Mouse (Mus musculus): ENCODE results near the gene Tnrc6b. TPM values are rescaled to one million over a fixed set of nuclear protein-coding genes. Genes with fewer than 3 reads are reported as not detected.

Tnrc6b gene
- total RNA-seq, 2 experiments from 2014 or later = 97.8 to 105 TPM

- no peak for DNase-seq
Observed at GRCm38 (mm10) chr15:80741836-80742235, 30.7 kb downstream of the Tnrc6b start.

GRCm38 (mm10) chr15:80742991-80743474 is 31.9 kb downstream of the Tnrc6b start:
- DNase-seq = no peak

- no peak for DNase-seq
Observed at GRCm38 (mm10) chr15:80743606-80744005, 32.5 kb downstream of the Tnrc6b start.

- DNase-seq = no peak
Observed at GRCm38 (mm10) chr15:80744667-80745422, 33.7 kb downstream of the Tnrc6b start.

- no peak for DNase-seq
Observed at GRCm38 (mm10) chr15:80748979-80749378, 37.9 kb downstream of the Tnrc6b start.

- DNase-seq = peak in 1 of 2 experiments; percentile 4
Observed at GRCm38 (mm10) chr15:80753351-80753750, 42.2 kb downstream of the Tnrc6b start.

GRCm38 (mm10) chr15:80754103-80754502 is 43.0 kb downstream of the Tnrc6b start:
- no peak for DNase-seq

GRCm38 (mm10) chr15:80759451-80759850 is 48.3 kb downstream of the Tnrc6b start:
- DNase-seq = no peak

- no peak for DNase-seq
Observed at GRCm38 (mm10) chr15:80760504-80760903, 49.4 kb downstream of the Tnrc6b start.

GRCm38 (mm10) chr15:80760935-80761334 is 49.8 kb downstream of the Tnrc6b start:
- no peak for DNase-seq

- no peak for DNase-seq
Observed at GRCm38 (mm10) chr15:80762621-80763020, 51.5 kb downstream of the Tnrc6b start.

GRCm38 (mm10) chr15:80764666-80765065 is 53.6 kb downstream of the Tnrc6b start:
- DNase-seq = no peak

GRCm38 (mm10) chr15:80765381-80765780 is 54.3 kb downstream of the Tnrc6b start:
- no peak for DNase-seq

GRCm38 (mm10) chr15:80768216-80768615 is 57.1 kb downstream of the Tnrc6b start:
- DNase-seq = no peak

- no peak for DNase-seq
Observed at GRCm38 (mm10) chr15:80771926-80772441, 60.9 kb downstream of the Tnrc6b start.

GRCm38 (mm10) chr15:80774666-80775065 is 63.6 kb downstream of the Tnrc6b start:
- DNase-seq = no peak

GRCm38 (mm10) chr15:80779006-80779405 is 67.9 kb downstream of the Tnrc6b start:
- DNase-seq = no peak

- no peak for DNase-seq
Observed at GRCm38 (mm10) chr15:80780154-80780751, 69.1 kb downstream of the Tnrc6b start.

GRCm38 (mm10) chr15:80781218-80781806 is 70.2 kb downstream of the Tnrc6b start:
- DNase-seq = no peak

GRCm38 (mm10) chr15:80784553-80784971 is 73.4 kb downstream of the Tnrc6b start:
- no peak for DNase-seq

GRCm38 (mm10) chr15:80785699-80786098 is 74.6 kb downstream of the Tnrc6b start:
- DNase-seq = no peak

GRCm38 (mm10) chr15:80787746-80788145 is 76.6 kb downstream of the Tnrc6b start:
- DNase-seq = no peak

- DNase-seq = no peak
Observed at GRCm38 (mm10) chr15:80792556-80792955, 81.4 kb downstream of the Tnrc6b start.

Measured in layer of hippocampus, postnatal 36 days (tissue).